Mouse (Mus musculus) kidney, embryonic 16.5 days (tissue): ENCODE results near the gene Serpine2. TPM values are rescaled to one million over a fixed set of nuclear protein-coding genes. Genes with fewer than 3 reads are reported as not detected.

Experiments
- ATAC-seq: fragments of 200-750 bp; cut with Nextera tagmentation; 2 replicates; pipeline ENCODE4 v1.8.0; 2017; ENCODE audit warnings: moderate TSS enrichment; ENCODE audit not compliant: low FRiP score, low TSS enrichment
- H3K27ac ChIP-seq: fragments of 300-500 bp; sonication (generic); 2 replicates; pipeline ENCODE4 v1.5.1; 2014; ENCODE audit warnings: low read length
- H3K27me3 ChIP-seq: fragments of 300-500 bp; sonication (generic); 2 replicates; pipeline ENCODE4 v1.6.1; 2014; ENCODE audit warnings: low read length, control low read depth, mixed read lengths; ENCODE audit not compliant: insufficient read depth
- H3K36me3 ChIP-seq: fragments of 300-500 bp; sonication (generic); 2 replicates; pipeline ENCODE4 v1.6.1; 2014; ENCODE audit warnings: low read length, control low read depth, mixed read lengths; ENCODE audit not compliant: insufficient read depth
- H3K4me1 ChIP-seq: fragments of 300-500 bp; sonication (generic); 2 replicates; pipeline ENCODE4 v1.6.1; 2014; ENCODE audit warnings: low read length, control low read depth, mixed read lengths; ENCODE audit not compliant: insufficient read depth
- H3K4me2 ChIP-seq: fragments of 300-500 bp; sonication (generic); replicated peaks from 2 replicates; pipeline ENCODE4 v1.6.1; 2014; ENCODE audit warnings: low read depth, low read length
- H3K4me3 ChIP-seq: fragments of 300-500 bp; sonication (generic); 2 replicates; pipeline ENCODE4 v1.5.1; 2014; ENCODE audit warnings: mild to moderate bottlenecking, low read length
- H3K9ac ChIP-seq: fragments of 300-500 bp; sonication (generic); replicated peaks from 2 replicates; pipeline ENCODE4 v1.6.1; 2014; ENCODE audit warnings: low read length
- H3K9me3 ChIP-seq: fragments of 300-500 bp; sonication (generic); 2 replicates; pipeline ENCODE4 v1.6.1; 2016; ENCODE audit warnings: low read length, control low read depth
- WGBS: fragments of 180-500 bp; shearing (Covaris S2); extraction: QIAGEN DNeasy Blood & Tissue Kit; methylation state at CpG from one replicate; pipeline ENCODE4 v1.1.7; 2014; 5-methylcytosine and 5-hydroxymethylcytosine counted together
- polyA plus RNA-seq: library from polyadenylated mRNA; unstranded; fragments of >200 nt; fragmentation: Nextera tagmentation; extraction: Ambion mirVana; gene quantifications from 2 replicates; pipeline ENCODE4 v1.2.1, GENCODE M21; 2015

The Serpine2 gene
- polyA plus RNA-seq, 1 experiment from 2014 or later: 176 TPM

- 0 out of 2 replicates have a peak, but pooled peaks cover 3% of the 10 kb centered on the region for H3K4me1 ChIP-seq
- ATAC-seq: no peak
- H3K4me2 ChIP-seq: no peak overlapping the region
- H3K9me3 ChIP-seq: 0 out of 2 replicates have a peak, but pooled peaks cover 3% of the 10 kb centered on the region
- 0 out of 2 replicates have a peak, but pooled peaks cover 6% of the 10 kb centered on the region for H3K36me3 ChIP-seq
- no peaks in the 10 kb centered on the region for H3K27me3 ChIP-seq
- no peak overlapping the region for H3K27ac ChIP-seq
- H3K9ac ChIP-seq: no peak overlapping the region
- 58% methylated on average over 4 of the region's 4 CpGs for WGBS
- H3K4me3 ChIP-seq: no peak overlapping the region
Measured at GRCm38 (mm10) chr1:79752714-79753340, 108.2 kb downstream of the Serpine2 start.

- WGBS: 76% methylated on average over 7 of the region's 7 CpGs
Measured at GRCm38 (mm10) chr1:79752015-79752695, 108.8 kb downstream of the Serpine2 start.

GRCm38 (mm10) chr1:79751186-79751585, 109.8 kb downstream of the Serpine2 start:
- H3K9ac ChIP-seq: no peak overlapping the region
- 0 out of 2 replicates have a peak, but pooled peaks cover 6% of the 10 kb centered on the region for H3K36me3 ChIP-seq
- no peak for ATAC-seq
- H3K27me3 ChIP-seq: no peaks in the 10 kb centered on the region
- 77% methylated on average over 5 of the region's 5 CpGs for WGBS
- H3K27ac ChIP-seq: peak overlapping the region; percentile 50; the same call in 1 of the 2 replicates
- H3K9me3 ChIP-seq: 0 out of 2 replicates have a peak, but pooled peaks cover 3% of the 10 kb centered on the region
- H3K4me3 ChIP-seq: no peak overlapping the region
- H3K4me1 ChIP-seq: 0 out of 2 replicates have a peak, but pooled peaks cover 3% of the 10 kb centered on the region
- H3K4me2 ChIP-seq: no peak overlapping the region

More at GRCm38 (mm10) chr1:79752015-79752695, 108.8 kb downstream of the Serpine2 start:
- peak overlapping the region; percentile 50; the same call in 1 of the 2 replicates for H3K27ac ChIP-seq
- ATAC-seq: no peak
- H3K9me3 ChIP-seq: 0 out of 2 replicates have a peak, but pooled peaks cover 3% of the 10 kb centered on the region
- 0 out of 2 replicates have a peak, but pooled peaks cover 3% of the 10 kb centered on the region for H3K4me1 ChIP-seq
- H3K36me3 ChIP-seq: 0 out of 2 replicates have a peak, but pooled peaks cover 6% of the 10 kb centered on the region
- H3K4me2 ChIP-seq: no peak overlapping the region
- H3K4me3 ChIP-seq: no peak overlapping the region
- no peak overlapping the region for H3K9ac ChIP-seq
- H3K27me3 ChIP-seq: no peaks in the 10 kb centered on the region

GRCm38 (mm10) chr1:79746056-79746455, 114.9 kb downstream of the Serpine2 start:
- Histone ChIP-seq H3K9ac (no peak overlapping the region), H3K4me2 (no peak overlapping the region), H3K27ac (no peak overlapping the region), H3K36me3 (0 out of 2 replicates have a peak, but pooled peaks cover 4% of the 10 kb centered on the region), H3K4me1 (no peaks in the 10 kb centered on the region), H3K4me3 (no peak overlapping the region), H3K27me3 (no peaks in the 10 kb centered on the region), H3K9me3 (0 out of 2 replicates have a peak, but pooled peaks cover 3% of the 10 kb centered on the region)
- ATAC-seq: no peak
- WGBS: 88% methylated on average over 4 of the region's 4 CpGs

Other genes starting within 250 kb of the Serpine2 start
- 0.91 and 0.94 TPM in 2 replicates for gene Ap1s3, start 189.2 kb downstream of the Serpine2 start, polyA plus RNA-seq
- 63.0 and 66.3 TPM in 2 replicates for gene Mrpl44, start 85.2 kb downstream of the Serpine2 start, polyA plus RNA-seq
- gene Wdfy1, start 85.0 kb downstream of the Serpine2 start, polyA plus RNA-seq: 53.2 and 54.2 TPM in 2 replicates